Mouse (Mus musculus): ENCODE measurements around the gene Pvalb.

GRCm38 (mm10) chr15:78174887-78175245 lies 31.3 kb downstream of the Pvalb start:
- TF ChIP-seq EP300 (IDR thresholded peaks at IDR 0.05; ENCODE audit: low read depth), result no peak
- no peak for TF ChIP-seq CTCF (IDR thresholded peaks at IDR 0.05; ENCODE audit: low read depth)
